Mouse (Mus musculus): ENCODE results near the gene Serpinb6a. TPM values are rescaled to one million over a fixed set of nuclear protein-coding genes. Genes with fewer than 3 reads are reported as not detected.

Serpinb6a gene
- 206 and 225 TPM in 2 replicates for polyA plus RNA-seq (2012; rRNA removed)

DNA sequence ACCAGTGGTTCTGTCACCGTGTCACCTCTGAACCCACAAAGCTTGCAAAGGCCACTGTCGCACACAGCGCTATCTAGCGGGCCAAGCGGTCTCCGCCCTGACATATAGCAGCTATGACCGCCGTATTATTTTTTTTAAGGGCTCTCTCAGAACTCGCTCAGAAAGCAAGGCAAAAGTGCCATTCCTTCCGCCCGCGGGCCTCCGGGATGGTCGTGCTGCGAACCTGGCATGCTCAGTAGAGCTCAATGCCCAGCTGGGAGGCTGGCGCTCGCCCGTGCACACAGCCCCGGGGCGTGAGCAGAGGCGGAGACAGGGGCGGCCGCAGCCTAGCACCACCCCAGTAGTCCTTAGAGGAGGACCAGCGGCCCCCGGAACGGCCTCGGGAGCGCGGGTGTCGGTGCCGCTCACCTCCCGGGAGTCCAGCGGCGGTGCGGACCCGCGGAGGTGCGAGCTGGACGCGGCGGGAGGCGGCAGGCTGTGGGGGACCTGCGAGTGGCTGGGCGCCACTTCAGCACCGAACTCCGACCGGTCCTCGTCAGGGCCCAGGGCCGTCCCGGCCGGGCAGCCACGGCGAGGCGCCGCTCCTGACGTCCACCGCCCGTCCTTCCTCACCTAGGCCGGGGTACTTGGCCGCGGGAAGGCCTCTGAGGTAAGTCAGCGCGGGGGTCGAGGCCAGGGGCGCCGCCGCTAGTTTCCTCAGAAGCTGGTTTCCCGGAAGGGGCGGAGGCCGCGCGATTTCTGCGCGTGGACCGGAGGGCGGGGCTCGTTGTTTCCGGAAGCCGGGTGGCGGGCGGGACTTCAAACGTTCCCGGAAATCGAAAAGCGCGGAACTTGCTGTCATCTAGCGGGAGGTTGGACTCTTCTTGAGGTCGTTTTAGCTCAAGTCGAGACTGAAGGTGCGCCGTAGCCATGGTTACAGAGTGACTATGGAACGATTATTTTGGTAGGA lies at the start of gene Serpinb6a, which contains the start of gene Ripk1:
Gene Serpinb6a, minus strand, starts transcription at position 737 of the 949 bp plus-strand sequence.
Gene Ripk1, plus strand, starts transcription at position 306 of the 949 bp plus-strand sequence.
- peak; percentile 86 for DNase-seq (ENCODE audit: low spot score)

DNA sequence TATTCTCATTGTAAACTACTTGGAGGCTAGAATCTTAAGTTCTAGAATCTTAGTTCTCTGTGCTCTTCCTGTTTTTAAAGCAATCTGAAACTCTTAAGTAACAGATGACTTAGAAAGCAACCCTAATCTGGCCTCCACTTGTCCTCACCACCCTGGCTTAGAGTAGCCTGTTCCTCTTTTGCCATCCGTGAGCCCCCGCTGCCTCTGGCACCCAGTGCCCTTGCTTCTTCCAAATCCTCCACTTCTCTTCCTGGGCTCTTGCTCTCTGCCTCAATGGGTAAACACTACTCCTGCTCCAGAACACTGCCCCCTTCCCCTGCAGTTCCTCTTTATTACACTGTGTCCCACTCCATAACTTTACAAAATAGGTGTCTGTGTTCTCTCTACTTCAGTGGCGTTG lies 49.1 kb upstream of the Serpinb6a start:
- no peak for DNase-seq (ENCODE audit: low spot score)

DNA sequence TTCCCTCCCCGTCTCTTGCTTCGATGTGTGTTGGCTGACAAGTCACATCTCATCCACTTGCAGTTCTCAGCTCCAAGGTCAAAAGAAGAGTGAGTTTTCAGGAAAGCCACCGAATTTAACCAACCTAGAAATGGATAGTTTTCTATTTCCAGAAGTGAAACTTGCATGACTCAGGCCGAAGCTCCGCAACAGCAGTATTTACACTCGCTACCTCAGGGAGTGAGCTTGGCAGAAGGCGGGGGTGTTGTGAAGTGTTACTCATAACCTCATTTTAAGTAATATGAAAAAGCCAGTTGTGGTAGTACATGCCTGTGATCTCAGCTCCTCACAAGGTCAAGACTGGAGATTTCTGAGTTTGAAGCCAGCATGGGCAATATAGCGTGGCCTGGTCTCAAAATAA lies 47.9 kb upstream of the Serpinb6a start:
- no peak for DNase-seq (ENCODE audit: low spot score)

DNA sequence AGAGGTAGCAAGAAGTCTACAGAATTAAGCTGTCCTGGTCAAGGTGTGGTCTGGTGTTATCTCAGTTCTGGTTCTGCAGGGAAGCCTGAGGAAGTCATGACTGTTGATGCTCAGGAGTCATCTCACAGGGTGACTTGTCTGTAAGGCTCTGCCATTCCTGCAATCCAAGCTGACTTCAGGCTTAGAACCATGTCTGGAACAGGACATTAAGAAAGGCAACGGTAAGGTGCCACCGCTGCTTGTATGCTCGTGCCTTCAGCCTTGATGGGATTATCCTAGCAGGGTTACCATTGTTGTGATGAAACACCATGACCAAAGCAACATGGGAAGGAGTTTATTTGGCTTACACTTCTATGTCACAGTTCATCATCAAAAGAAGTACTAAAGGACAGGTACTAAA lies 44.9 kb upstream of the Serpinb6a start:
- DNase-seq (ENCODE audit: low spot score) = no peak

DNA sequence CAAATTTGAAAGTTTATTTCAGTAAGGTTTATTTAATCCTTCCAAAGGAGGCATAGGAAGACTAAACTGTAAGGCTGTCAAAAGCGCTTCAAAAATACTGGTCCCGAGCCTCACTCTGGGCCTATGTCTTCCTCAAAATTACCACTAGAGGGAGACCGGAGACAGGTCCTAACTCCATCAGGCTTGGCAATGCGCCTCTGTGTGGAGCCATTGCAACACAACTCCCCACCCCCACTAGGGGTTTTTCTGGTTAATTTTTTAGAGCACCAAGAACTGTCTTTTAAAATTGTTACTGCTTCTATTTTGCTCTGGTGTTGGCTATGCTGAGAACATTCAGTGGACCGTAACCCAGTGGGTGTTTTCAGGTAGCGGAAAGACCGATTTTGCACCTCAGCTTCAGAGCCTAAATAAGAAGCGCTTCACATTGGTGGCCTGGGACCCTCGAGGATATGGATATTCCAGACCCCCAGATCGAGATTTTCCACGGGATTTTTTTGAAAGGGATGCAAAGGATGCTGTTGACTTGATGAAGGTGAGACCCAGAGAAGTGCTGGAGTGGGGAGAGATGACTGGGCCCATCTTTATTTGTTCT lies 43.9 kb upstream of the Serpinb6a start:
- DNase-seq (ENCODE audit: low spot score) = no peak

DNA sequence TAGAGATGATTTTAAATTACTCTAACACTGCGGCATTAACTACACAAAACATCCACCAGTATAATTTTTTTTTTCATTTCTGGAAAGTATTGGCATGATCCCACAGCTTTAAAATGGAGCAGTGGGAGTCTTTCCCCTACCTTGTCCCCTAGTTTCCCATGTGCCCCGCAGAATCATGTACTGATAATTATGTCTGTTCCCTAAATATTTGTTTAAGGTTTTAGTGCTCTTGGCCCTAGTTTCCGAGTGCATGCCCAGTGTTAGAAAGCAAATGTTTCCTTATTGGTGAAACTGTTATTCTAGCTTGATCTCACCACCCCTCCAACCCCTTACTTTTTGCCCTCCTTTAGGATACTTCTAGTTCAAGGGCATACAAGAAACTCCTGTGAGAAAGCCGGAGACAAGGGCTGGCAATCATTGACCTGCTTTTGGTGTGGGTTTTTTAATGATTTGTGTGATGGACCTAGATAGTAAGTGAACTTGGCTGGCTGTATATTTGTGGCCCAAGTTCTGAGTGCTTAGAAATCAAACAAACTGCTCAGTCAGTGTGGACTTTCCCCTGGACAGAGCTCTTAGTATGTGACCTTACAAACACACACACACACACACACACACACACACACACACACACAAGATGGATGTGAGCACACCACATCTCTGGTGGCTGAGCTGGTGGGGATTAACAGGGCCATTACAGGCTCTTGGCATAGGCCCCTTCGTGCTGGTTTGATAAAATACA lies 43.1 kb upstream of the Serpinb6a start:
- DNase-seq (ENCODE audit: low spot score) = no peak

DNA sequence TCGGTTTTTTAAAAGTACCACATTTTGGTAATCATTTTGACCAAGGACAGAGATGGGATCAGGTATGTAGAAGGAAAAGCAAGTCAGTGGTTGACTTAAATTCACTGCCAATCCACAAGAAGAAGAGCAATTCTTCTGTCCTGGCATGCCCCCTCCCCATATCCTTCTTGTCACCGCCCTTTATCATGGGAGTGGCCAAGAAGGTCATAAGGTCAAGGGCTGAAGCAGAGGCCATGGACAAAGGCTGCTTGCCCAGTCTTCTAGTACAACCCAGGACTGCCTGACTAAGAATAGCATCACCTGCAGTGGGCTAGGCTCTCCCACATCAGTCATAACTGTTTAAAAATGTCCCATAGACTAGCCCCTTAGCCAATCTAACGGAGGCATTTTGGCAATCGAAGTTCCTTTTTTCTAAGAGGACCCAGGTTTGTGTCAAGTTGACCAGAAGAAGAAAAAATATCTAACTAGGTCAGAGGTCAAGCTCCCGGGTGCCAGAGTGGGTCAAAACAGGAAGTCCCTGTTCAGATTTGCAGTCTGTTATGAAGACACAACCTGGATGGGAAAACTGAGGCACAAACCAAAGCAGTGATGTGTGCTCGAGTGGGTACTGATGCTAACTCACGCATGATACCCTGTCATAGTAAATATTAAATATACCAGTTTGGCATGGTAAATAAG lies 41.3 kb upstream of the Serpinb6a start:
- no peak for DNase-seq (ENCODE audit: low spot score)

DNA sequence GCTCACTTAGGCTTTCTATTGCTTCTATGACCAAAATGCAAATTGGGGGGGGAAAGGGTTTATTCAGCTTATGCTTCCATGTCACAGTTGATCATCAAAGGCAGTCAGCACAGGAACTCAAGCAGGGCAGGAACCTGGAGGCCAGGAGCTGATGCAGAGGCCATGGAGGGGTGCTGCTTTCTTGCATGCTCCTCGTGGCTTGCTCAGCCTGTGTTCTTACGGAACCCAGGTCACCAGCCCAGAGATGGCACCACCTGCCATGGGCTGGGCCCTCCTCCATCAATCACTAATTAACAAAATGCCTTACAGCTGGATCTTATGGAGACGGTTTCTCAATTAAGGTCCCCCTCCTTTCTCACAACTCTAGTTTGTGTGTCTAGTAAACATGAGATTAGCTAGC lies 37.5 kb upstream of the Serpinb6a start:
- DNase-seq (ENCODE audit: low spot score) = no peak

DNA sequence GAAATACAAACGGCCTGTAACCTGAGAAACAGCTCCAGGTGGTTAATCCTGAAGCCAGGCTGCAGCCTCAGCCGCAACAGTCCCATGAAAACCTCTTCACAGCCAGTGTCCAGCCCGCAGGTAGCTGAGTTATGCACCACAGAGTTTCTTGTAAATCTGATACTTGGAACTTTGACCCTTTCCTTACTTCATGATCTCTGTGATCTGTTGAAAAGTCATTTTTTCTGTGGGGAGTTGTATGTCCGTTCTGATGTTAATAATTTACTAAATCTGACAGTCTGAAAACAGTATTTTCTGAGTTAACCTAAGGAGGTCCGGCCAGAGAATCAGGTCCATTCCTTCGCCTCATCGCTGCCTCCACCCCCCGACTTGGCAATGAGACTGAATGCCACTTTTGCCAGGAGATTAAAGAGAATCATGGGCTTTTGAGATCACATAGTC lies 36.3 kb upstream of the Serpinb6a start:
- DNase-seq (ENCODE audit: low spot score) = no peak

DNA sequence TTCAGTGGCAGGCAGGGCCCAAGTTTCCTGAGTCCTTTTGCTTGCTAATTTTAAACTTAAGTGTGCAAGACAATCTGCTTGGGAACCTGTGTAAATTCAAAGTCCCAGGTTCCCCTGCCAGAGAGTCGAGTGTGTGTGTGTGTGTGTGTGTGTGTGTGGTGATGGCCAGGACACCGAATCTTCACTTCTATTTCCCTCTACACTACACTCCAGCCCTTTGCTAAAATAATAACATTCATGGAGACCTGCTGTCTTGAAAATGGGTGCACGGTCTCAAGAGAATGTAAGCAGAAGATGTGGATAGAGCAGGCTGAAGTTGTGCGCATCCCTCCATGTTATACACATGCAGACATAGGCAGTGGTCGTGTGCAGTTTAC lies 35.5 kb upstream of the Serpinb6a start:
- no peak for DNase-seq (ENCODE audit: low spot score)

DNA sequence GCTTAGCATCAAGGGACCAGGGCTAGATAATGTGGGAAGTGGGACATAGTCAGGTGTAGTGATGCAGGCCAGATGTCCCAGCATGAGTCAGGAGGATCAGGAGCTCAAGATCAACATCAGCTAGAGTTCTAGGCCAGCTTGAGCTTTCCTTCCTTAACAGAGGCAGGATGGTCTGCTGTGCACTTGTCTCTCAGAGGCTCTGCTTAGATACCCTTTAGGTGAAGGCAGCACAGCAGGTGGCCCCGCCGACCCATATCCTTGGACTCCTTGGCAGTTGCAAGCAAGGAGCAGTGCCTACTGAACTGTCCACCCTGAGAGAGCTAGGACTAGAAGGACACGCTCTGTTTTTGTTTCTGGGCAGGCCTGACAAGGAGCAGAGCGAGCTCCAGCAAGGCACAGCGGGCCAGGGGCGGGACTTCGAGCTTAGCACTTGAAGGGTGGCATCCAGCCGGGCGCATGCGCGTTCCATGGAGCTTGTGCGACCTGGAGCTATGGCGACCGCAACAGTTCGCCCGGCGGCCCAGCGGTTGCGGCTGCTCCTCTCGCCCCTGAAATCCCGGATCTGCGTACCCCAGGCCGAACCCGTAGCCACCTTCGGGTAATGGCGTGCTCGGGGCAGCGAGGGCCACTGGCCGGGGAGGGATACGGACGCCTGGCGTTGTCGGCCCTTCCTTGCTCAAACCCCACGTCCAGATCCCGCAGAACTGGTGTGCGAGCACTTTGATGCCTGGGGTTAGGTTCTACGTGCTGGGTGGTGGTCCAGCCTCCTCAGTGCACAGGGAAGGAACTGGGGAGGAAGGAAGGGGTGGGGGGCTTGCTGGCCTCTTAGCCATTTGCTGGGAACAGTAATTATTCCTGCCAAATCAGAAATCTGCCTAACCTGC lies 34.8 kb upstream of the Serpinb6a start, which contains the start of gene Bphl:
Gene Bphl, plus strand, starts transcription at position 426 of the 884 bp plus-strand sequence.
- peak; percentile 88 for DNase-seq (ENCODE audit: low spot score)

DNA sequence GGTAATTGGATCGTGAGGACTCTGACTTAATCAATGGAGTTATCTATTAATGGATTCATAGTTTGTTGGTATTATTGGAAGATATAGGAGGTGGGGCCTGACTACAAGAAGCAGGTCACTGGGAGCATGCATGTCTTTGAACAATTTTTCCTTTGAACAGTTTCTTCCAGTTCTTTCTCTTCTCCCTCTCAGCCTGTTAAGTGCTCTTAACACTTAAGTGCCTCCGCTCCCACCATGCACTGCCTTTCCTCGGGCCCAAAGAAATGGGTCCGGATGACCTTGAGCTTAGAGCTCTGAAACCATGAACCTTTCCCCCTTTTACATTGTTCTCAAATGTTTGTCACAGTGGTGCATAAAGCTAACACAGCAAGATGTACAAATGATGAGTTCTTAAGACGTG lies 34.1 kb upstream of the Serpinb6a start:
- DNase-seq (ENCODE audit: low spot score) = no peak

DNA sequence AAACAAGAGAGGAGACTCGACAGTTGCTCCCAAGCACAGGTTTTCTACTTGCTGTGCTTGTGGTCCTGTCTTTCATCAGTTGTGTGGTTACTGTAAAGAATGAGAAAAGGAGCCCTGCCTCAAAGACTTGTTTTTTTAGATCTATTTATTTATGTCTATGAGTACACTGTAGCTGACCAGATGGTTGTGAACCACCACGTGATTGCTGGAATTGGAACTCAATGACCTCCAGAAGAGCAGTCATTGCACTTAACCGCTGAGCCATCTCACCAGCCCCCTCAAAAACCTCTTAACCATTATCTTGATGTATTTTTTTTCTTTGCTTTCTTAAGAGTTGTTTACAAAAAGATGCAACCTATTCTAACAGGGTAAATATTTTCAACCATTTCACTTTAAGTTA lies 32.8 kb upstream of the Serpinb6a start:
- DNase-seq (ENCODE audit: low spot score) = no peak

DNA sequence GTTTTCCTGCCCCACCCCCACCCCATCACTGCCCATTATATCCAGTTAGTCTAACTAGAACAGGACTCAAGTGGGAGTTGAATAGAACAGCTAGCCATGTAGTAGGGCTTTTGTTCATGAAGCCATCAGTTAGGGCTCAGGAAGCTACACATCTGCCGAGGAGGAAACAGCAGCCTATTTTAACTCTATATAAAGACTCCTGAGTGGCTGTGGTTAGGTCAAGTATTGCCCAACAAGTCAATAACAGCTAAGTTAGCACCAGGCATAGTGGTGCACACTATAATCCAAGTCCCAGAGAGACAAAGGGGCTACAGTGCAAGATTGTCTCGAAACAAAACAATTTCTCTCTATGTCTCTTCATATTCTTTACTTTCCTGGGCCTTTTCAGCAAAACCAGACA lies 29.4 kb upstream of the Serpinb6a start:
- no peak for DNase-seq (ENCODE audit: low spot score)

DNA sequence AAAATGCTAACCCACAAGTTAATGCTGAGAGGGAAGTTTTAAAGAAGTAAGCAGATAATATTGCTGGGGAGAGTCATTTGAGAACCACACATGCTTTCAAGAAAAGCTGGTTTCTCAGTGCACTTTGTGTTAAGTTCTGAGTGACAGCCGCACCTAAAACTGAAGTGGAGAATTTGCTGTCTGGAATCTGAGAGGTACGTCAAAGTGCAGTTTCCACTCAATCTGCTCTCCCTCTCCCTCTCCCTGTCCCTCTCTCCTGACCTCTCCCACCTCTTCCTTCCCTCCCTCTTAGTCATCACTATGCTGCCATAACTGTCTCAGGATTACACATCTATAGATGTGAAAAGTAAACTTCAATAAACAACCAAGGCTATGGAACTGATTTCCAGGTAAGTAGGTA lies 19.4 kb upstream of the Serpinb6a start:
- DNase-seq (ENCODE audit: low spot score) = no peak

DNA sequence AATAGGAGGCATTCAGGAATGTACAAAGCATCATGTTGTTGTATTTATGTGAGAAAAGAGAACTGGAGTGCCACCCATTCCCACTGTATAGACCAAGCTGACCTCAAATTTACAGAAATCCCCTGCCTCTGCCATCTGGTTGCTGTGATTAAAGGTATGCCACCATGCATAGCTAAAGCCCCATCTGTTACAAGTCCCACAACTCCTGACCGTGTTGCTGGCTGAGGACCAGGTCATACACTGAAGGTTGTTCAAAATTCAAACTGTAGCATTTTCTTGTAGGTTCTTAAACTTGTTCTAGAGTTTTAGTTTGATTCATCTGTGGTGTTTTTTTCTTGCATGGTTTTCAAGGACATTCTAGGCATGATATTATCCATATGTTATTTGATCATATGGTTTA lies 15.9 kb upstream of the Serpinb6a start:
- DNase-seq (ENCODE audit: low spot score) = no peak

DNA sequence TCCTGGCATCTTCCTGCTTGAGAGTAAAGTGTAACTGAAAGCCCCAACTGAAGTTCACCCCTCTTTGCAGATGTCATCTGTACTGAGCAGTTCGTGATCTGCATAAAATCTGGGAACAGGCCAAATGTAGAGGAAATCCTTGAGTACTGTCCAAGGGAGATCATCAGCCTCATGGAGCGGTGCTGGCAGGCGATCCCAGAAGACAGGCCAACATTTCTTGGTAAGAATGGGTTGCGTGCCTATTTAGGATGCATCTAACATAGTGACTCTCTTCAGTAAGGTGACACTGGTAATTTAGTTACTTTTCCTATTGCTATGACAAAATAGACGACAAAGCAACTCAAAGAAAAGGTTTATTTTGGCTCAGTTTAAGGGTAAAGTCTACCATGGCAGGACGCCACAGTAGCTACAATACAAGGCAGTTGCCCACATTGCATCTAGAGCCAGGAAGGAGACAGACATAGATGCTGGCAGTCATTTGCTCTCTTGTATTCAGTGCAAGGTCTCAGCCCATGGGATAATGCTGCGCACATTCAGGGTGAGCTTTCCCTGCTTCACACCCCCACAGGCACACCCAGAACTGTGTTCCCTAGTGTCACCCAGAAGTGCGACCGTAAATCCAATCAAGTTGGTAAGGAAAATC lies 14.5 kb upstream of the Serpinb6a start:
- no peak for DNase-seq (ENCODE audit: low spot score)

DNA sequence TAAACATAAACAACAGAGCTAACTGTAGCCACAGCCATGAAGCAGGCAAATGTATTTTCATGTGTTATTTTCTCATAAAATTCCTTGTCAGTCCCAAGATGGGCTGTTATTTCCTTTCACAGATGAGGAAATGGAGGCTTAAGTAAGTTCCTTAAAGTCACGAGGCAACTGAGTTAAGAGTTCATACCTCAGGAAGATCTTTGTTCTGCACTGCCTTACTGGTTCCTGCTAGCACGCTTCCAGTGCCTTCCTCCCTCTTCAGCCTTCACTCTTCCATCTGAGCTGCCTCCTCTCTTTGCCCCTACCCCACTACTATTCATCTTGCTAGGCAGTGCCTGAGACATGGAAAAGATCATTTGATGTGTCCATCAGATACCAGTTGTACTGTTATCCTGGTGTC lies 4.6 kb upstream of the Serpinb6a start:
- DNase-seq (ENCODE audit: low spot score) = no peak

DNA sequence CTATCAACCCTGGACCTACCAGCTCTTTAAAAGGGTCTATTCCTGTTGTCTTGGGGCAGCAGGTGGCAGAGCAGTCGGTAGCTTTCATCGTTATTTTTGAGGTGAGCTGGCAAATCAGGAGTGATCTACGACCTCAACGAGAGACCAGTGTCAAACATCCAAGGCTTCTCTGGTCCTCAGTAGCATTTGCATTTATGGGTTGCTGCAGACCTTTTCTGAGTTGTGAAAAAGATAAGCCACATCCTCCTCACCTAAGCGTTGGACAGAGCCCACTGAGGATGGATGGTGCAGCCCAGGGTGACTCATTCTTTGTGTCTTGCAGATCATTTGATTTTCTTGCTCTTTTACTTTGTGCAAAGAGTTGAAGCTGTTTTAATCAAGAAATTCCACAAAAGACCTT lies 464 bp upstream of the Serpinb6a start:
- no peak for DNase-seq (ENCODE audit: low spot score)

DNA sequence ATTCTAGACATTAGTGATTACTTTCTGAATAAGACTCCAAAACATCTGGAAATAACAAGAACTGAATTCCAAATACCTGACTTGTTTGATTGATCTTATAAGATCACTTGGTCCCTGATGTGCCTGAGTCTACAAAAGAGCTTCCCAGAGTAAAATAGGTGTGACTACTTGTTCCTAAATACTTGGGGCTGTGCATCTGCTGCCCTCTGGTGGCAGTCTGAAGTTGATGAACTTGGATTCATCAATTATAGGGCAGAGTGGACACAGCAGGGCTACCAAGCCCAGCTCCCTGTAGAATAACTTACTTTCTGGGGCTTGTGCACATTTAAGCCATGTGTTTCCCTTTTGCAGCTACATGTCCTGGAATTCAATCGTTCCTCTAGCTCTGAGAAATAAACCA lies 7.4 kb downstream of the Serpinb6a start:
- DNase-seq (ENCODE audit: low spot score) = peak; percentile 31
